ENCODE assay signal across 8 mouse cellular contexts in genomic region chr9:121452342-121452942, GRCm38 (mm10). TPM values are rescaled to one million over a fixed set of nuclear protein-coding genes. Genes with fewer than 3 reads are reported as not detected.
A peak's percentile ranks its signal among the peaks of the same experiment; 100 is the strongest.
DNase-seq lines count a peak whose midpoint lies in the region; ATAC-seq and TF ChIP-seq lines count a peak whose summit lies in the region.
"Not testable (repeated sequence)": the region's sequence is repeated elsewhere in the genome, so short reads cannot be mapped to it uniquely, and the experiment has no call there.

No protein-coding gene starts in this region.

- not testable (repeated sequence) for H3K9ac ChIP-seq in forebrain, embryonic 14.5 days (ENCODE audit: low read length); heart, embryonic 13.5 days; liver, embryonic 15.5 days

- WGBS in forebrain, embryonic 14.5 days: 40% methylated on average over 9 of the region's 9 CpGs
- 37% methylated on average over 9 of the region's 9 CpGs for WGBS in heart, embryonic 13.5 days
- 17% methylated on average over 9 of the region's 9 CpGs for WGBS in liver, embryonic 15.5 days (ENCODE audit: insufficient replicate concordance)
- WGBS in olfactory bulb, adult 2 months: 16% methylated on average over 9 of the region's 9 CpGs

- H3K27me3 ChIP-seq in forebrain, embryonic 14.5 days (replicated peaks; ENCODE audit: control insufficient read depth, insufficient read depth, low read length); heart, embryonic 13.5 days (replicated peaks); liver, embryonic 15.5 days: not testable (repeated sequence)

- H3K4me1 ChIP-seq in forebrain, embryonic 14.5 days (ENCODE audit: control insufficient read depth, insufficient read depth, low read length): not testable (repeated sequence)
- peaks cover 29% of the 10 kb centered on the region for H3K4me1 ChIP-seq in heart, embryonic 13.5 days
- H3K4me1 ChIP-seq in liver, embryonic 15.5 days (replicated peaks): peaks cover 25% of the 10 kb centered on the region
- peaks cover 34% of the 10 kb centered on the region for H3K4me1 ChIP-seq in olfactory bulb, adult 2 months (ENCODE audit: control insufficient read depth, insufficient read depth, low read length)

- H3K9me3 ChIP-seq in forebrain, embryonic 14.5 days (replicated peaks; ENCODE audit: control insufficient read depth, low read length); heart, embryonic 13.5 days; liver, embryonic 15.5 days (replicated peaks): not testable (repeated sequence)

- ATAC-seq in forebrain, embryonic 14.5 days; heart, embryonic 13.5 days (ENCODE audit: extremely low read depth, insufficient number of reproducible peaks, low FRiP score, low TSS enrichment): not testable (repeated sequence)
- peak; percentile 88 for ATAC-seq in liver, embryonic 15.5 days (ENCODE audit: insufficient read depth)

- H3K4me2 ChIP-seq in forebrain, embryonic 14.5 days (ENCODE audit: low read length): not testable (repeated sequence)
- peak overlapping the region; percentile 2; the same call in 1 of the 2 replicates for H3K4me2 ChIP-seq in heart, embryonic 13.5 days
- peak overlapping the region; percentile 50 for H3K4me2 ChIP-seq in liver, embryonic 15.5 days

- TF ChIP-seq CTCF in olfactory bulb, adult 2 months (IDR thresholded peaks at IDR 0.05; ENCODE audit: insufficient read depth, low read depth, low read length): not testable (repeated sequence)

- TF ChIP-seq POLR2A in olfactory bulb, adult 2 months (IDR thresholded peaks at IDR 0.05; ENCODE audit: insufficient read depth, low read depth, low read length): not testable (repeated sequence)

- DNase-seq in CD4-positive, CD25-positive, alpha-beta regulatory T cell, adult 2 months (ENCODE audit: low read depth, low spot score): peak; percentile 14
- peak; percentile 23 for DNase-seq in c-Kit-positive CD71-negative TER-119-negative erythroid progenitor cells, embryonic 14.5 days (ENCODE audit: low read depth)
- DNase-seq in forebrain, embryonic 14.5 days (ENCODE audit: low spot score): peak; percentile 17
- peak; percentile 38 for DNase-seq in left cerebral cortex, adult 11 months (ENCODE audit: low spot score)
- DNase-seq in testis, postnatal 14 days (ENCODE audit: low spot score): peak; percentile 38

- H3K4me3 ChIP-seq in forebrain, embryonic 14.5 days (ENCODE audit: low read depth, low read length); heart, embryonic 13.5 days; olfactory bulb, adult 2 months (ENCODE audit: insufficient read depth, low read depth, low read length): not testable (repeated sequence)
- peak overlapping the region; percentile 34 for H3K4me3 ChIP-seq in liver, embryonic 15.5 days (replicated peaks)

- H3K36me3 ChIP-seq in forebrain, embryonic 14.5 days (ENCODE audit: control insufficient read depth, insufficient read depth, low read length): peaks cover 95% of the 10 kb centered on the region
- H3K36me3 ChIP-seq in heart, embryonic 13.5 days: peaks cover 92% of the 10 kb centered on the region
- peaks cover 41% of the 10 kb centered on the region for H3K36me3 ChIP-seq in liver, embryonic 15.5 days (replicated peaks)

- H3K27ac ChIP-seq in forebrain, embryonic 14.5 days (ENCODE audit: low read depth, low read length): not testable (repeated sequence)
- peak overlapping the region; percentile 48 for H3K27ac ChIP-seq in heart, embryonic 13.5 days (replicated peaks)
- peak overlapping the region; percentile 78 for H3K27ac ChIP-seq in liver, embryonic 15.5 days (replicated peaks)
- H3K27ac ChIP-seq in olfactory bulb, adult 2 months (ENCODE audit: insufficient read depth, low read depth, low read length): peak overlapping the region; percentile 86

RNA-seq across cellular contexts. Expression of gene Cck, which starts 43.1 kb away (rescaled TPM):
- 27.1 and 30.2 TPM in 2 replicates for polyA plus RNA-seq in forebrain, embryonic 14.5 days (2014; fragmentation: Nextera tagmentation; extraction: Ambion mirVana)
- polyA plus RNA-seq in heart, embryonic 13.5 days (2015; fragmentation: Nextera tagmentation; extraction: Ambion mirVana): 0.62 and 0.75 TPM in 2 replicates
- polyA plus RNA-seq in liver, embryonic 15.5 days (2015; fragmentation: Nextera tagmentation; extraction: Ambion mirVana): 0.17 and 0.32 TPM in 2 replicates
- not detected in 2 replicates for polyA plus RNA-seq in olfactory bulb, adult 2 months (2012; ENCODE audit: insufficient read depth, insufficient read length, low replicate concordance, missing spikeins)

Comparison
In these comparisons a context has a peak if more than half of its experiments do, and no peak if none do; other contexts are left out.
1. RNA of gene Cck, which starts 43.1 kb away (polyA plus RNA-seq): 27.1 to 30.2 TPM in forebrain, embryonic 14.5 days; 0.62 to 0.75 TPM in heart, embryonic 13.5 days, 0.17 to 0.32 TPM in liver, embryonic 15.5 days and not detected in olfactory bulb, adult 2 months; every median in the first group is over 10 times any median in the second.
2. Peak in every context shown above with its lines, with median percentiles within 50 percentile points of each other: DNase-seq.